Comparison of ENCODE assay signal across 7 mouse cellular contexts in genomic region chr8:120335262-120336086, GRCm38 (mm10).
A peak's percentile ranks its signal among the peaks of the same experiment; 100 is the strongest.
DNase-seq lines count a peak whose midpoint lies in the region; ATAC-seq and TF ChIP-seq lines count a peak whose summit lies in the region.

No protein-coding gene starts in this region.

- H3K27ac ChIP-seq in ES-Bruce4 (ENCODE audit: insufficient read depth, low read length), result peak overlapping the region; percentile 96
- peak overlapping the region; percentile 77 for H3K27ac ChIP-seq in embryonic facial prominence, embryonic 11.5 days (replicated peaks; ENCODE audit: low read depth, low read length)
- H3K27ac ChIP-seq in stomach, embryonic 14.5 days (ENCODE audit: low read length), result peak overlapping the region; percentile 71

- peak overlapping the region; percentile 43 for H3K4me3 ChIP-seq in ES-Bruce4 (ENCODE audit: low read depth, low read length)
- H3K4me3 ChIP-seq in embryonic facial prominence, embryonic 11.5 days (ENCODE audit: low read depth, low read length), result no peak overlapping the region
- H3K4me3 ChIP-seq in stomach, embryonic 14.5 days (ENCODE audit: low read depth, low read length), result no peak overlapping the region

- H3K27me3 ChIP-seq in ES-Bruce4 (ENCODE audit: control insufficient read depth, insufficient read depth, low read length, poor library complexity, severe bottlenecking), result no peaks in the 10 kb centered on the region
- H3K27me3 ChIP-seq in embryonic facial prominence, embryonic 11.5 days (ENCODE audit: control insufficient read depth, insufficient read depth, low read length), result no peaks in the 10 kb centered on the region
- no peaks in the 10 kb centered on the region for H3K27me3 ChIP-seq in stomach, embryonic 14.5 days (ENCODE audit: control insufficient read depth, insufficient read depth, low read length)

- H3K4me1 ChIP-seq in ES-Bruce4 (ENCODE audit: control insufficient read depth, insufficient read depth, low read length), result peaks cover 27% of the 10 kb centered on the region
- peaks cover 25% of the 10 kb centered on the region for H3K4me1 ChIP-seq in embryonic facial prominence, embryonic 11.5 days (ENCODE audit: control insufficient read depth, insufficient read depth, low read length)
- peaks cover 17% of the 10 kb centered on the region for H3K4me1 ChIP-seq in stomach, embryonic 14.5 days (ENCODE audit: control insufficient read depth, insufficient read depth, low read length)

- no peak for TF ChIP-seq EP300 in ES-Bruce4 (IDR thresholded peaks at IDR 0.05; ENCODE audit: insufficient read depth, low read depth, low read length)

- peak; percentile 89 for DNase-seq in A20 (ENCODE audit: low read depth, low spot score)
- DNase-seq in embryonic facial prominence, embryonic 11.5 days (ENCODE audit: low spot score), result peak; percentile 54
- peak; percentile 52 for DNase-seq in induced T-regulatory cell, adult 2 months (ENCODE audit: low read depth)
- peak; percentile 54 for DNase-seq in mesoderm, embryonic 11.5 days (ENCODE audit: low read depth, low spot score)
- DNase-seq in thymus, postnatal 10 days (ENCODE audit: low spot score in 2 of 2), result no peak

- H3K9ac ChIP-seq in ES-Bruce4 (ENCODE audit: low read depth, poor library complexity, severe bottlenecking), result peak overlapping the region; percentile 63
- H3K9ac ChIP-seq in embryonic facial prominence, embryonic 11.5 days (replicated peaks; ENCODE audit: low read length), result peak overlapping the region; percentile 18
- H3K9ac ChIP-seq in stomach, embryonic 14.5 days (replicated peaks; ENCODE audit: low read depth, low read length), result no peak overlapping the region

- no peak for TF ChIP-seq POLR2A in ES-Bruce4 (IDR thresholded peaks at IDR 0.05; ENCODE audit: insufficient read depth, low read length)

- no peak for ATAC-seq in embryonic facial prominence, embryonic 11.5 days (replicated peaks; ENCODE audit: insufficient number of reproducible peaks, low FRiP score, low TSS enrichment, low read depth)
- 0 out of 2 replicates have a peak, but pooled peaks have one; percentile 8 for ATAC-seq in stomach, embryonic 14.5 days (ENCODE audit: insufficient number of reproducible peaks, insufficient read depth, low FRiP score, low read depth)

- no peaks in the 10 kb centered on the region for H3K36me3 ChIP-seq in ES-Bruce4 (ENCODE audit: control insufficient read depth, insufficient read depth, low read length, poor library complexity, severe bottlenecking)
- H3K36me3 ChIP-seq in embryonic facial prominence, embryonic 11.5 days (replicated peaks; ENCODE audit: control insufficient read depth, insufficient read depth, low read depth, low read length), result no peaks in the 10 kb centered on the region
- H3K36me3 ChIP-seq in stomach, embryonic 14.5 days (ENCODE audit: control insufficient read depth, insufficient read depth, low read length), result no peaks in the 10 kb centered on the region

- H3K4me2 ChIP-seq in embryonic facial prominence, embryonic 11.5 days (ENCODE audit: low read depth, low read length), result 0 out of 2 replicates have a peak overlapping the region, but pooled peaks have one; percentile 19
- peak overlapping the region; percentile 25 for H3K4me2 ChIP-seq in stomach, embryonic 14.5 days (replicated peaks; ENCODE audit: low read depth, low read length)

- no peak for TF ChIP-seq CTCF in ES-Bruce4 (IDR thresholded peaks at IDR 0.05; ENCODE audit: low read depth, low read length)

- 2% methylated on average over 17 of the region's 17 CpGs for WGBS in embryonic facial prominence, embryonic 11.5 days
- 17% methylated on average over 17 of the region's 17 CpGs for WGBS in stomach, embryonic 14.5 days

- H3K9me3 ChIP-seq in ES-Bruce4 (replicated peaks; ENCODE audit: control insufficient read depth, insufficient read depth, low read length, poor library complexity, severe bottlenecking), result 0 out of 2 replicates have a peak, but pooled peaks cover 5% of the 10 kb centered on the region
- no peaks in the 10 kb centered on the region for H3K9me3 ChIP-seq in embryonic facial prominence, embryonic 11.5 days (replicated peaks; ENCODE audit: control insufficient read depth, low read length)
- no peaks in the 10 kb centered on the region for H3K9me3 ChIP-seq in stomach, embryonic 14.5 days (ENCODE audit: control insufficient read depth, low read depth, low read length)

Comparison
In these comparisons a context has a peak if more than half of its experiments do, and no peak if none do; other contexts are left out.
1. DNase-seq: peak in A20 (single experiment), embryonic facial prominence, embryonic 11.5 days (single experiment), induced T-regulatory cell, adult 2 months (single experiment) and mesoderm, embryonic 11.5 days (single experiment); none in thymus, postnatal 10 days (0 of 2).
2. Peak in every context shown above with its lines, with median percentiles within 50 percentile points of each other: H3K27ac ChIP-seq.